Mouse (Mus musculus) spleen, adult 2 months (tissue): ENCODE measurements at regions not wholly inside any gene's neighbourhood (a gene's known extent, or its start where the extent isn't known, plus 50 kb on each side); places are given as distances from the start of the nearest gene placed in this dataset.

Source experiments
- CTCF ChIP-seq: fragments of 200-500 bp; IDR thresholded peaks from 2 replicates; pipeline ENCODE4 v1.5.1; 2011; ENCODE audit warnings: mild to moderate bottlenecking, inconsistent platforms; ENCODE audit not compliant: insufficient read depth, insufficient read length, insufficient replicate concordance; ENCODE audit errors: extremely low read depth
- POLR2A ChIP-seq: fragments of 200-500 bp; IDR thresholded peaks from 2 replicates; pipeline ENCODE4 v1.6.1; 2011; ENCODE audit warnings: low read depth, low read length, inconsistent platforms

GRCm38 (mm10) chr7:73019151-73019550 is 356.2 kb upstream of the Rgma start:
- TF ChIP-seq POLR2A (no peak), CTCF (no peak)
